Mouse (Mus musculus) kidney, adult 9 months (tissue): ENCODE results near the gene Thoc6.

Source experiments
- DNase-seq: peaks from one replicate; pipeline ENCODE4 v3.0.0; 2022

The Thoc6 gene

DNA sequence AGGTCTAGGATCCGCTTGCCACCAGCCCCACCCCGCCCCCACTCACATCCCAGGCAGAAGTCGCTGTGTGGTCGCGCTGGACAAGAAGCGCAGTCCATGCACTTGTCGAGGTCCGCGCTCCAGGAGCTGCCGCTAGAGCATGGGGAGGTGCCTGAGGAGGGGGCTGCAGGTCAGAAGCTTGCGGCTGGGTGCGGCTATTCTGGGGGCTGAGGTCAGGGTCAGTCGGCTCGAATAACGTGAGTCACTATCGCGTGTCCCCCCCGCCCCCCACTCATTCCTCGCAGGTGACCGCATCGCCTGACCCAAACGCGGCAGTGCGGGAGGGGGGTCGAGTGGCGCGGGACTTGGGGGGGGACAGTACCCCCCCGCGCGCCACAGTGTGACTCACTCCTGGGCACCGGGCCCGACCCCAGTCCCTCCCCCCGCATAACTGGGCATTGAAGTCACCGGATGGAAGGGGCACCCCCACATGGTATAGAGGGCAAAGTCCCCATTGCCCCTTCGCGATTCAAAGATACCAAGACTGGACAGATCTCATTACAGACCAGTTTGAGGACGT is 2.9 kb upstream of the Thoc6 start:
- DNase-seq = no peak

DNA sequence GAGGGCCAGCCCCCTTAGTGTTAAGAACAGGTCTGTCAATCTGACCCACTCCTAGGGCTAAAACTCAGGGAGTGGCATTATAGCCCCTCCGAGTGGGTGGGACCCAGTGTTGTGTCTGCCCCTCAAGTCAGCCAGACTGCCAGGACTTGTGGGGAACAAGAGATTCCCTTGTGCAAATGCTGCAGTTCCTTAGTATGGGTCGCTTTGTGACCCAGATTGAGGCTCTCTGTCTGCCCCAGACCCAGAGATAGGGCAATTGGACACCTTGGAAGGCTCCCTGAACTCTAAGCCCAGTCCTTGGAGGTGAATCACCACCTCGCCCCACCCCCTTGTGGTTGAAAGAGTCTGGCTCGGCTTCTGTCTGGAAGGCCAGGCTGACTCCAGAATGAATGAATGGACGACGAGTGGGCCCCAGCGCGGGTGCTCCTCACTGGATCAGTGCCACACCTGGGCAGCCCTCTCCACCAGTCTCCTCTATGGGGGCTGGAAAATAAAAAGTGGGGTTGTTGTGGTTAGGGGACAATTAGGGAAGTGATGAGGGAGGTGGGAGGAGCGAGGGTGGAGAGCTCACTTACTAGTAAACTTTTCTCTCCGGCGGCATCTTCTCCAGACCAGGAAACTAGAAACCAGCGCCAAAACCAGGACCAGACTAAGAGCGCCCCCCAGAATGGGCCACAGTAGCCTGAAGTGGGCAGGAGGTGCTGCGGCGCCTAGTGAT is 2.0 kb upstream of the Thoc6 start:
- peak; percentile 69 for DNase-seq

DNA sequence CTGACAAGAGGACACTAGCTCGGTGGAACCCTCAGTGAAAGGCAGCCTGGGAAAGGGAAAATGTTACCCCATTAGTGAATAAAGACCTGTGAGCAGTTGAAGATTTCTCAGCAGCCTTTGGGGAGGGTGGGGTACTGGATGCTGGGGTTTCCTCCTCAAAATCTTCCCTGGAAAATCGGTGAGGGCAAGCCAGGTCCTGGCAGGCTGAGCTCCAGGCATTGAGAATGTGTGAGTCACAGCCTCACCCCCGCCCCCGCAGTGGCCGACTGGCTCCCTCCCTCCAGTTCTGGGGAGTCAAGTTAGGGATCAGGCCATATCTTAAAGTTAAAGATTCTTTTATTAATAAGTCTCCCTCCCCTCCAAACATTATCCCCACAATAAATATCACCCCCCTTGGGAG is 1.4 kb upstream of the Thoc6 start:
- no peak for DNase-seq

DNA sequence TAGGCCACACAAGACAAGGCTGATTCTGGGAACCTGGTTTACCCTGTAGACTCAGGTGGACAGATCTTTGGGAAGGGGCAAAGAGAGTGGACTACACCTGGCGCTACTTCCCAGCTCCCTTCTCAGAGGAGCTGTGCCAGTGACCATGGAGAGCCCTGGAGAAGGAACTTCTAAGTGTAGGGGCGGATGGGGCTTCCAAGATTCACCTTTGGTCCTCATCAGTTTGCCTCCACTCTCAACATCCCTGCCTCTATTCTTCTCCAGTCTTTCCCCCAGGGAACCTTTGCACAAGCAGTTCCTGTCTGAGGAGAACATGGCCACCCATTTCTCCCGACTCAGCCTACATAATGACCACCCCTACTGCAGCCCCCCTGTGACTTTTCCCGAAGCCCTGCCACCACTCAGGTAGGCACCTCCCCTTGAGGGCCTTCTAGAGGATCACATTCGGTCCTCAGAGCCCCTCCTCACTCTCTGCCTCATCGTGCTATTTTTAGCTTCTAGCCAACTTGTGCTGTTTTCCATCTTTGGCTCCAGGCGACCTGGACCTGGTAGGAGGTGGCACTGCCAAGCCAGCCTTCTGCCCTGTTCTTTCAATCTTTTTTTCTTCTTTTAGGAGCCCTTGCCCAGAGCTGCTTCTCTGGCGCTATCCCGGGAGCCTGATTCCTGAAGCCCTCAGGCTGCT is 730 bp upstream of the Thoc6 start:
- no peak for DNase-seq

DNA sequence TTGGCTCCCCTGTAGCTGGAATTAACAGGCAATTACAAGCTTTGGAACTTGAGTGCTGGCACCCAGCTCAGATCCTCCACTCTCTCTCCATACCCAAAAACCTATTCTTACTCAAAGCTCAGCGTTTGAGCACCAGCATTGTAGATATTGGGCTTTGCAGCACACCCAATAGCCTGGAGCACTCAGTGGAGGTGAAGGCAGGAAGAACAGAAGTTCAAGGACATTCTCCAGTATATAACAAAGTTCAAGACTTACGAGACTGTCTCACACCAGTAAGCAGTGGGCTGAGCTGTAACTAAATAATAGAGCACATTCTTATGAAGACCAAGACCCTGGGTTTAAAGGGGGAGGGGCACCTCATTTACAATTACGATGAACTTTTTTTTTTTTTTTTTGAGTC is 921 bp downstream of the Thoc6 start:
- no peak for DNase-seq

DNA sequence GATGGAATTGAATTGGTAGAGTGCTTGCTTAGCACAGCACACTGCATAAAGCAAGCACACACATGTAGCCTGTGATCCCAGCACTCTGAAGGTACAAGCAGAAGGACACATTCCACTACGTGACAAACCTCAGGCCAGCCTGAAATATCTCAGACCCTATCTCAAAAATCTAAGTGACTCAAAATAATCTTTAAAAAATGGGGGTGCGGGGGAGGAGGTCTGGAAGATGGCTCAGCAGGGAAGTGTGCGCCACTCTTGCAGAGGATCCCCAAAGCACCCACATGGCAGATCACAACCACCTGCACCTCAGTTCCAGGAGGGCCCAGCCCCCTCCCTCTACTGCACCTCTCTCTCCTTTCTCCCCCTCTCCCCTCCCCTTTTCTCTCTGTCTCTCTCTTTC is 2.2 kb downstream of the Thoc6 start:
- DNase-seq = no peak

DNA sequence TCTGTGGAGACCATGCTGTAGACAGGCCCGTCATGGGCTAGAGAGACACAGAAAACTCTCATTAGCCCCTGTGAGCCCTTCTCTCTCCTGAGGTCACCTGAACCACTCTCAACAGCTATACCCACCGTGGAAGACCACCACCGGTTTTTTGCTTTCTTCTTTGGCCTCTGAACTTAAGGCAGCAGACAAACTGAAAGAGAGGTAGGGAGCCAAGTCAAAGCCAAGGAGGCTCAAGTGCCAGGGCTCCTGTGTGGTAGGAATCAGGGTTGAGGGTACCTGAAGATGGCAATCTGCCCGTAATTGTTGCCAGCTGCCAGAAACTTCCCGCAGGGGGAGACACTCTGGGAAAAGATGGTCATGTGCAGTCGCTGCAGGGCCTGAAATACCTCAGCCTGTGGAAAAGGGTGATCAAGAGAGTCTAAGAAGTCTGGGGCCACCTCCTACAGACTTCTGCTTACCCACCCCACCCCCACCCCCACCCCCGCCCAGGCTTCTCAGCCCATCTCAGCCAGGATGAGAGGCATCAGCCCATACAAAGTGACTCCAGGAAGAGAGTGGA is 3.1 kb downstream of the Thoc6 start:
- no peak for DNase-seq

DNA sequence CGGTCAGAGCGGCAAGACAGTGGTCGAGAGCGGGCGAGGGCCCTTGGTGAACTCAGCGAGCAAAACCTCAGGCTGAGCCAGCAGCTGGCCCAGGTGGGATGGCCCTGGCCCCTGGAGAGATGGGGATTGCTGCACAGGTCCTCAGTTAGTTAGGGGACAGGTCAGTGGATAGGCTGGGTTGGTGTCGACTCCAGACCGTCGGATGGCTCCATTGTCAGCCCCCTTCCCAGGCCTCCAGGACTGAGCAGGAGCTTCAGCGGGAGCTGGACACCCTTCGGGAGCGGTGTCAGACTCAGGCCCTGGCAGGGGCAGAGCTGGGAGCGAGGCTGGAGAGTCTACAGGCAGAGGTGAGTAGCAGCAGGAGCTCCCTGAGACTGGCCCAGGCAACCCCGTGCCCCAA is 8.2 kb downstream of the Thoc6 start:
- no peak for DNase-seq

DNA sequence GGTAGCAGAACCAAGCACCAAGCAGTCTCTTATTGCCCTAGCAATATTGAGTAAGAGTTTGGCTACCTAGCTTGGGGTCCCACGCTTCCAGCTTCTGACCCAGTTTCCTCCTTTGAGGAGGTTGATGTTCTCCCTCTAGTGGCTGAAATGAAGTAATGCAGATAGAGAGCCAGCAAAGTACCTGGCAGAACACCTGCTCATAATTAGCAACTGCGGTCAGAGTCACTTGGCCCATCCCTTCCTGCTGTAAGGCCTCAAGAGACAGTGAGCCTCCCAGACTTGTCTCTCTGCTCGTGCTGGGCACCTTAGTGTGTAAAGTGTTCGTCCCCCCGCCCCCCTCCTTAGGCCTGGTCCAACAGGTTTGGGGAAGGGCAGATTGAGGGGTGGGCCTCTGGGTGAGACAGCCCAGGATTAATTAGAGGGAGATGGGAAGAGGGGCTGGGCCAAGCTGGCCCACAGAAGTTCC is 9.1 kb downstream of the Thoc6 start:
- DNase-seq = no peak

DNA sequence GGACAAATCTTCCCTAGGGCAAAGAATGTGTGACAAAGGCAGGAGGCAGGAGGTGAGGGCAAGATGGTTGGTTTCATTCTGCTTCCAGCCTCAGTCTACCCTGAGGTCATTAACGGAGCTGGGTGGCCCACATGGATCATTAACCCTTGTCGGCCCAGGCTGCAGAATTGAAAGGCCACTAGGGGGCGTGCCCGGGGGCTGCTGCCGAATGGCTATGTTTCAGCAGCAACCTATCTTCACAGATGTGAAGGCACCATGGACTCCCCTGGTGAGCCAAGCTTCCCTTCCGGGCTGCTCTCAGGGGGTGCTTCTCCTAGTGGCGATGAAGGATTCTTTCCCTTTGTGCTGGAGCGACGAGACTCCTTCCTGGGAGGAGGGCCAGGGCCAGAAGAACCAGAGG is 12.2 kb downstream of the Thoc6 start:
- no peak for DNase-seq

DNA sequence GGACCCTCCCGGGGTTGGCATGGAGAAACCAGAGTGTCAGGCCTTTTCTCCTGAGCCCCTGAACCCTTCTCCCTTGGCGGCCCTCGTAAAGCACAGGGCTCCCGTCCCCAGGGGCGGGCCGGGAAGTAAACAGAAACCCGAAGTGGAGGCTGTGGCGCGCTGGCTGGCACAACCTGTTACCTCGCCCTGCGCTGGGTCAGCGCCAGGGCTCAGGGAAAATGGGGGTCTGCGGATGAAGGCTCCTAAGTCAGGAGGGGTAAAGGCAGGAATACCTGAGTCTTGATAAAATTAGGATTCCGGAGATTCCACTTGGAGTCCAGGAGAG is 12.8 kb downstream of the Thoc6 start:
- no peak for DNase-seq

DNA sequence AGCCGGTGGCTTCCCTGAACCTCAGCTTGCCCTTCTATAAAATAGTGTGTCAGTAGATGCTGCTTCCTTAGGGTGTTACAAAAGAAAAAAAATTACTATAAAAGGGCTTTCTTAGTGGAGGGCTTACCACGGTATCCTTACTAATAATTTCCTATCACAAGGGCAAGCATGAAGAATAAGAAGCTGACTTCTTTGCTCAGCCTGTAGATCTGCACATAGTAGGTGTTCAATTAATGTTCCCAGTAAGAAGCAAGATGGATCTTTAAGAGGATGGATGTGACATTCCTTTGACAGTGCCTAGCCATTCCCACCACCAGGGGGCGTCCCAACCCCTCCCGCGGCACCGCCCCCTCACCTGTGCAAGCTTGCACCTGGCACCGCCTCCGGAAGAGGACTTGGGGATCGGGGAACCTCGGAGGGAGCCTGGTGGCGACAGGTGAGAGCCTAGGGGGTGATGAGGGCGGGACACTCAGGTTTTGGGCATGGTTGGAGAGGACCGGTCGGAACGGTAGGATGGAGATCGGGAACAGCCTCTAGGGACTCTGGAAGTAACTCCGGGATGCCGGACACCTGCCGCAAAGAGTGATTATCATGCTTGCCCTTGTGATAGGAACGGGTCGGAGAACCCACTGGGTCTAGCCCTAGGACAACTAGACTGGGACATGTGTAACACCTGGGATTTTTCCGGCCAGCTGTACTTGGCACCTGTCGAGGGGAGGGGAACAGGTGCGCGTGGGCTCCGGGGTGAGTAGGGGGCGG is 13.4 kb downstream of the Thoc6 start, which contains the start of gene Bicdl2:
Gene Bicdl2, plus strand, starts transcription at position 390 of the 759 bp plus-strand sequence.
- DNase-seq = peak; percentile 84

DNA sequence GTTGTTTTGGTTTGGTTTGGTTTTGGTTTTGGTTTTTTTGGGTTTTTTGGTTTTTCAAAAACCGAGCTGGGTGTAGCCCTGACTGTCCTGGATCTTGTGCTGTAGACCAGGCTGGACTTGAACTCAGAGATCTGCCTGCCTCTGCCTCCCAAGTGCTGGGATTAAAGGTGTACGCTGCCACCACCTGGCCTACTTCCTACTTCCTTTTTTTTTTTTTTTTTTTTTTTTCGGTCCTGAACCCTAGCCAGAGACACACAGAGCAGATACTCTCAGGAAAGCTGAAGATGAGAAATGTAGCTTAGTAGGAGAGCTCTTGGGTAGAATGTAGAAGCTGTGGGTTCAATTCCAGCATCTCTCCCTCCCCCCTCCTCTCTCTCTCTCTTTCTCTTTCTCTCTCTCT is 15.2 kb downstream of the Thoc6 start:
- DNase-seq = no peak

DNA sequence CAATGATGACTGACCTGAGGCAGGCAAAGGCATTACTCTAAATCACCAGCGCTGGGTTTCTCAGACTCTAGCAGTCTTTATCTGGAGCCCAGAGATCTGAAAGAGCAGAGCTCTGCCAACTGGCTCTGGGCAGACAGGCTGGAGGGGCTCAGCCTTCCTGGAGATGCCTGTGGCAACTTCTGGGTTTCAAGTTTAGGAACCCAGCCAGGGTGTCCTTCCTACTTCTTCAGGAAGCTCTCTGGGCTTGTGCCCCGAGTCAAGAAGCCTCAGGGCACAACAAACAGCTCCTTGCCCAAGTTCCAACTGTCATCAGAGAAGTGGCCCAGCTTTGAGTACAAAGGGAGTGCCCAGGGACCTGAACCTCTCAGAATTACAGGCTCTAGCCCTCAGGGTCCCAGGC is 19.3 kb downstream of the Thoc6 start:
- no peak for DNase-seq

DNA sequence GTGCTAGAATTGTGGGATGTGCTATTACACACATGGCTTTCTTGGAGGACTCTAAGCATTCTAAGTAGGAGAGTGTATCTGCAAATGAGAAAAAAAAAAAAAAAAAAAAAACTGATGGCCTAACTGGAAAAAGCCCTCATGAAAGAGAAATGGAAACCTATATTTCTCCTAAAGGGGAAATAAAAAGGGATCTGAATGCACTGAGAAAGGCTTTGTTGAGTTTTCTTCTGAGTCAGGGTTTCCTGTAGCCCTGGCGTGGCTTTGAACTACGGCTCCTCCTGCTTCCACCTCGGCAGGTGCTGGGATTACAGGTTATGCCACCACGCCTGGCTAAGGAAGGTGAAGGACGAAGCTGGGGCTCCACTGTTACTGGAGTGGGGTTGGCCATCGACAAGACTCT is 19.7 kb downstream of the Thoc6 start:
- no peak for DNase-seq

DNA sequence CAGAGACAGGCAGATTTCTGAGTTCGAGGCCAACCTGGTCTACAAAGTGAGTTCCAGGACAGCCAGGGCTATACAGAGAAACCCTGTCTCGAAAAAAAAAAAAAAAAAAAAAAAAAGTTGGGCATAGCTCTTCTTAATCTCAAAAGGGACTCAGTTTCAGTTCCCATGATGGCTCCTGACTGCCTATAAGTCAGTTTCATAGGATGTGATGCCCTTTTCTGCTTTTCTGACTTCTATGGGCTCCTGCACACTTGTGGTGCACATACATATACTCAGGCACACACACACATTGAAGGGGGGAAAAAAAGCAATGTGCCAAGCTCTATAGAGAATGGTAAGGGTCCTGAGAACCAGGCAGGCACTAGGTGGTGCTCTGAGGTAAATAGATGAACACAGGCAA is 20.4 kb downstream of the Thoc6 start:
- no peak for DNase-seq

DNA sequence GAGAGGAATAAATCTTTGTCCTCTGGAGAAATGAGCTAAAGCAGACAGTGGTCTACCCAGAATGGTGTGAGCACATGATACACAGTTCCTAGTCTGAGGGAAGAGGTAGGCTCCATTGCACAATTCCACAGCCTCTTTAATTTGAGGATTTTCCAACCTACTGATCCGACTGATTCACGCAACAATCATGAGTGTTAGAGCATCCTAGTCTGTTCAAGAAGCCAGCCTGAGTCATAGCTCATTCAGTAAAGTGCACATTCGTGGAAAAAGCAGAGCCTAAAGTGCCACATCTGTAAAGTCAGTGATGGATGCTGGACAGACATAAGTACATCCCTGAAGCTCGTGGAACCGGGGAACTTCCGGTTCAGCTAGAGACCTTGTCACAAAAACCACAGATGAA is 22.3 kb downstream of the Thoc6 start:
- DNase-seq = no peak

DNA sequence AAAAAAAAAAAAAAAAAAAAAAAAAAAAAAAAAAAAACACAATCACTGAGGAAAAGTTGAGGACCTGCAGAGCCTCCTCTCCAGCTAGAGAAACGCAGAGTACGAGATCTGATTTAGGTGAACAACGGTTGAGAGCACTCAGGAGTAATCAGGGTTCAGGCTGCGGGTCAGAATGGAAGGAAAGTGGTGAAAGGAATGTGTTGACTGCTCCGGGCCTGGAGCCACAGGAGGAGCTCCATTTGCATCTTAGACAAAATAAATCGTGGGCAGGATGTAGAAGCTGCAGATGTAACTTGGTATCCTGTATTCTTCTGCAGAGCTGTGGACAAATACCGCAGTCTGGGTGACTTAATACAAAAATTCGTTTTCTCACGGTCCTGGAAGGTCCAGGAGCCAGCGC is 27.8 kb downstream of the Thoc6 start:
- no peak for DNase-seq

DNA sequence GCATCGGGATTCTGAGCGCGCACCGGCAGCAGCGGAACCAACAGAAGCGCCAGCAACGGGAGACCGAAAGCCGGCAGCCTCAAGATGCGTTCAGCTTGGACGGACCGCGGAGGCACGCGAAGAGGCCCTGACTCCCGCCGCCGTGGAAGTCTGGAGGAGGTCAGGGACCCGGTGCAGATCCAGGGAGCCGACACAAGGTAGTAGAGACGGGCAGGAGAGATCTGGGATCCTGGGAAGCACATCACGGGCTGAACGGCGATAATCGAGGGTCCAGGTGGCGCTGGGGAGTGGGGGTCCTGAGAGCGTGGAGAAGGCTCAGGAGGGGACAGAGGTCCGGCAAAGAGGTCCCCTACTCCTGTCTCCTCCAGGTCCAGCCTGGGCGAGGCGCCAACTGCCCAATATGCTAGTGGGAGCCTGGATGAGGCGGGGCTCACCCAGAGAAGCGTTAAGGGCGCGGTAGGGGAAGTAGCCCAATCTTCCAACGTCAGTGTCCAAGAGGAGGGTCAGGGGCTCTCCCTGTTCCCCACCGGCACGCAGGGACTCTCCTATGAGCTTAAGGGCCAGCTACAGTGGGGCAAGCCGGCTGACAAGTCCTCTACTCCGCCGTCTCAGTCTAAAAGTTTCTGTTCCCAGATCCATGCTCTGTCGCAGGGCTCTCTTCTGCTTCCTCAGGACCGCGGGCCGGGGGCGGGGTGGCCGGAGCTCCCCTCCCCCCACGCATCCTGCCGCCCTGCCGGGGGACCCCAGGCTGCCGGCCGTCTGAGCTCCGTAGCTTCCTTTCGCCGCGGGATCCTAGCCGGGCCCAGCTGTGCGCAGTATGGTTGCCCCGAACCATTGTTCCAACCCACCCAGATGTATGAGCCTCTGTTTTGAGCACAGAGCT is 28.8 kb downstream of the Thoc6 start, which contains the start of gene Mmp25:
Gene Mmp25, minus strand, starts transcription at position 665 of the 883 bp plus-strand sequence.
- no peak for DNase-seq

DNA sequence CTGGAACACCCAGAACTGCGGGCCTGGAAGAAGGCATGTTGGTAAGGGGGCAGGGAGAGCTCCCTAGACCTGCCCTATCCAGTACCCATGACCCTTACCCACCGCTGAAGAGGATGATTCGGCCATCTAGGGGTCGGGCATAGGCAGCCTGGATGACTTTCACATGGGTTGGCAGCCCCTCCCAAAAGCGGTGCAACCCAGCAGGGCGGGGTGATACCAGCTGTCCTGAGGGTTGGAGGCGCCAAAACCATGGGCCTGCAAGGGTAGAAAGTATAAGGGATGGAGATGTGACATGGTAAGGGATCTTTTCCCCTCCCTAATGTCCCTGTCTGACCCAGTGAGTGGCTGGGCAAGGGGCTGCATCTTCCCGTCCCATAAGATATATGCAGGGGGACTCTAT is 42.4 kb downstream of the Thoc6 start:
- DNase-seq = no peak

DNA sequence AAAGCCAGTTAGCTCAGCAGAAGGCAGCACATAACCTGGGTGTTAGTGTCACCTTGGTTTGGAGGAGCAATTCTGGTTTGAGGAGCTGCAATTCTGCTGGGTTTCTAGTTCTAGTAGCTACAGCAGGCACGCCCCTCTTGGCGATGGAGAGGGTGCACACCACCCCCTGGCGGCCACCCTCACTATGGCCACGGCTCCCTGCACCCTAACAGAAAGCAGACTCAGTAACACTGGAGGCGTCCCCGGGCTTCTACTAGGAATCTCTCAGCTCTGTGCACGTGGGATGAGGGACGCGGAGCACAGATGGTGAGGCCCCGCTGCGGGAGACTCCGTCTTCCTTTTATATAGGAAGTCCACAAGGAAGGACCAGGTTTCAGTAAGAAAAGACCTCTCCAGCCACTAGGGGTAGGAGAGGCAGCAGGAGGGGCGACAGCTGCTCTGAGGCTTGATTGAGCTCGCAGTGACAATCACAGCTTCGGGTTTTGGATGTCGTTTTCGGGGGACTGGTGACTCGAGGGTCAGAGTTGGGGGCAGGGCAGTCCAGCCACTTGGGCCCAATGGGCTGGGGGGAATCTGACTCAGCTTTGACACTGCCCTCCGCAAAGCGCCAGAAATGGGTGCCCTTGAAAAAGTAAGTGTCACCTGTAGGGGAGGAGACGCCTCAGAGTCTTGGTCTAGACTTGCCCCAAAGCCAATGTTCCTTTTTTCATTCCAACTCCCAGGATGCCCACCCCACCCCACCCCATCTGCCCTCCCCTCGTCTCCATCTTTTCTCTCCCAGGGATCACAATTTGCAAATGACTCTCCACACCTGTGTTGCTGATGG is 43.3 kb downstream of the Thoc6 start:
- DNase-seq = peak; percentile 69
